In the genomic region with DNA sequence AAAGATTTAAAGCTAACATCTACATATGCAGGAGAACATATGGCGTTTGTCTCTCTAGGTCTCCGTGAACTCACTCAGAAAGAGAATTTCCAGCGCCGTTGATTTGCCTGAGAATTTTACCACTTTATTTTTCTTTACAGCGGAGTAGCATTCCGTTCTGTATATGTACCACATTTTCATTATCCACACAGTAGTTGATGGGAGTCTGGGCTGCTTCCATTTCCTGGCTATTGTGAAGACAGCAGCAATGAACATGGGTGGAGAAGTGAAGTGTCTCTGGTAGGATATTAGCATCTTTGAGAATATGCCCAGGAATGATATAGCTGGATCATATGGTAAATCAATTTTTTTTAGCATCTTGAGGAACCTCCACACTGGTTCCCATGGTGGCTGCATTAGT, we compare ENCODE assay signal across 28 mouse cellular contexts. TPM values are rescaled to one million over a fixed set of nuclear protein-coding genes. Genes with fewer than 3 reads are reported as not detected.
"Had no signal": no experiment of that assay in that cellular context is flagged by ENCODE, and none has a peak within 500 bp of the region (broad histone marks: within the 10 kb centered on the region; RNA-seq: fewer than 3 reads in every experiment).

No protein-coding gene starts in this region.

- H3K4me2 ChIP-seq: heart, embryonic 11.5 days; heart, embryonic 13.5 days; heart, embryonic 15.5 days; hindbrain, embryonic 12.5 days; hindbrain, embryonic 14.5 days; intestine, embryonic 15.5 days; limb, embryonic 13.5 days; limb, embryonic 15.5 days; liver, embryonic 12.5 days had no signal

- H3K9me3 ChIP-seq: heart, embryonic 13.5 days; heart, embryonic 15.5 days; hindbrain, embryonic 12.5 days; intestine, embryonic 15.5 days; limb, embryonic 15.5 days; liver, embryonic 12.5 days had no signal

- H3K4me3 ChIP-seq: gastrocnemius, adult 2 months; heart, adult 2 months; heart, embryonic 13.5 days; heart, embryonic 15.5 days; hindbrain, embryonic 10.5 days; hindbrain, embryonic 12.5 days; intestine, embryonic 15.5 days; limb, embryonic 13.5 days; limb, embryonic 15.5 days; liver, embryonic 12.5 days had no signal

- H3K27me3 ChIP-seq: heart, embryonic 13.5 days; heart, embryonic 15.5 days; hindbrain, embryonic 12.5 days; intestine, embryonic 15.5 days; limb, embryonic 13.5 days; limb, embryonic 15.5 days; liver, embryonic 12.5 days had no signal

- H3K9ac ChIP-seq: heart, embryonic 13.5 days; heart, embryonic 15.5 days; hindbrain, embryonic 12.5 days; hindbrain, embryonic 14.5 days; intestine, embryonic 15.5 days; limb, embryonic 13.5 days; limb, embryonic 15.5 days; liver, embryonic 12.5 days; liver, embryonic 14.5 days had no signal

- DNase-seq: gastrocnemius, adult 2 months; gastrocnemius, postnatal 10 days; gastrocnemius, postnatal 25 days; heart, adult 2 months; heart, postnatal 14 days; heart, postnatal 36 days; kidney, adult 18-20 months; kidney, adult 8-10 months; kidney, postnatal 10 days; kidney, postnatal 25 days; layer of hippocampus, adult 9-11 months; layer of hippocampus, postnatal 36 days; left cerebral cortex, postnatal 4 days had no signal

- H3K4me1 ChIP-seq: heart, embryonic 13.5 days; heart, embryonic 15.5 days; hindbrain, embryonic 12.5 days; intestine, embryonic 15.5 days; limb, embryonic 13.5 days; limb, embryonic 15.5 days; liver, embryonic 12.5 days had no signal

- ATAC-seq: hindbrain, embryonic 16.5 days; inflammation-experienced regulatory T-cells, adult 6 months; intestine, embryonic 15.5 days; intestine, postnatal 0 days; liver, embryonic 12.5 days had no signal

- H3K36me3 ChIP-seq: heart, embryonic 13.5 days; heart, embryonic 15.5 days; hindbrain, embryonic 10.5 days; hindbrain, embryonic 12.5 days; intestine, embryonic 15.5 days; limb, embryonic 13.5 days; limb, embryonic 15.5 days; liver, embryonic 12.5 days had no signal

- H3K27ac ChIP-seq: gastrocnemius, adult 2 months; heart, adult 2 months; heart, embryonic 13.5 days; heart, embryonic 15.5 days; hindbrain, embryonic 10.5 days; hindbrain, embryonic 12.5 days; hindbrain, embryonic 14.5 days; intestine, embryonic 15.5 days; limb, embryonic 13.5 days; limb, embryonic 15.5 days; liver, embryonic 12.5 days; liver, embryonic 14.5 days had no signal

RNA-seq across cellular contexts. Expression of a gene that starts 31.6 kb away (rescaled TPM):
- total RNA-seq: granulocyte monocyte progenitor cell, adult 5-6 weeks had no signal
